Mouse (Mus musculus): ENCODE data around the gene Ctsa. TPM values are rescaled to one million over a fixed set of nuclear protein-coding genes. Genes with fewer than 3 reads are reported as not detected.
"Not testable (repeated sequence)": the region's sequence is repeated elsewhere in the genome, so short reads cannot be mapped to it uniquely, and the experiment has no call there.

The Ctsa gene
- polyA plus RNA-seq, 2 experiments: 59.4 to 69.5 TPM

- no peak for TF ChIP-seq EP300 (IDR thresholded peaks at IDR 0.05; ENCODE audit: low read depth)
- no peak for TF ChIP-seq CTCF (IDR thresholded peaks at IDR 0.05; ENCODE audit: low read depth)
- ATAC-seq (ENCODE audit: insufficient read depth) (no peak), DNase-seq (ENCODE audit: low read depth in 3 of 3, low spot score in 3 of 3) (no peak)
- Histone ChIP-seq H3K9me3 (ENCODE audit: control insufficient read depth, low read length) (no peaks in the 10 kb centered on the region), H3K4me2 (ENCODE audit: low read depth) (no peak overlapping the region), H3K4me1 (replicated peaks; ENCODE audit: control insufficient read depth in 2 of 2, insufficient read depth in 2 of 2, low read length in 1 of 2) (peaks cover 0 to 7% of the 10 kb centered on the region in 2 experiments; a peak in 2 of 4 replicates), H3K9ac (replicated peaks) (no peak overlapping the region), H3K27me3 (ENCODE audit: control insufficient read depth, insufficient read depth, low read length) (peaks cover 34% of the 10 kb centered on the region), H3K4me3 (ENCODE audit: insufficient read depth in 1 of 2, low read depth in 2 of 2, low read length in 2 of 2) (no peak overlapping the region), H3K36me3 (replicated peaks; ENCODE audit: control insufficient read depth, insufficient read depth, low read depth) (no peaks in the 10 kb centered on the region), H3K27ac (no peak overlapping the region)
- WGBS (ENCODE audit: insufficient replicate concordance): 54% methylated on average over 4 of the region's 4 CpGs
Measured at GRCm38 (mm10) chr2:164861094-164861493, 28.4 kb downstream of the Ctsa start.

- WGBS (ENCODE audit: insufficient replicate concordance): 37% methylated on average over 9 of the region's 9 CpGs
- Histone ChIP-seq H3K4me1 (replicated peaks; ENCODE audit: control insufficient read depth in 2 of 2, insufficient read depth in 2 of 2, low read length in 1 of 2) (peaks cover 0 to 14% of the 10 kb centered on the region in 2 experiments; a peak in 2 of 4 replicates), H3K27ac (no peak overlapping the region), H3K4me2 (ENCODE audit: low read depth) (no peak overlapping the region), H3K9ac (replicated peaks) (no peak overlapping the region), H3K4me3 (ENCODE audit: insufficient read depth in 1 of 2, low read depth in 2 of 2, low read length in 2 of 2) (no peak overlapping the region), H3K36me3 (replicated peaks; ENCODE audit: control insufficient read depth, insufficient read depth, low read depth) (no peaks in the 10 kb centered on the region), H3K9me3 (ENCODE audit: control insufficient read depth, low read length) (no peaks in the 10 kb centered on the region), H3K27me3 (ENCODE audit: control insufficient read depth, insufficient read depth, low read length) (peaks cover 22% of the 10 kb centered on the region)
- no peak for ATAC-seq (ENCODE audit: insufficient read depth)
- no peak for TF ChIP-seq EP300 (IDR thresholded peaks at IDR 0.05; ENCODE audit: low read depth)
- TF ChIP-seq CTCF (IDR thresholded peaks at IDR 0.05; ENCODE audit: low read depth): no peak
- no peak for DNase-seq (ENCODE audit: low read depth in 3 of 3, low spot score in 3 of 3)
Measured at GRCm38 (mm10) chr2:164862179-164862861, 29.6 kb downstream of the Ctsa start.

GRCm38 (mm10) chr2:164863411-164863810, 30.7 kb downstream of the Ctsa start:
- H3K9me3 ChIP-seq (ENCODE audit: control insufficient read depth, low read length); H3K36me3 ChIP-seq (replicated peaks; ENCODE audit: control insufficient read depth, insufficient read depth, low read depth); H3K27ac ChIP-seq; H3K4me3 ChIP-seq (ENCODE audit: insufficient read depth in 1 of 2, low read depth in 2 of 2, low read length in 2 of 2); DNase-seq (ENCODE audit: low read depth in 3 of 3, low spot score in 3 of 3); ATAC-seq (ENCODE audit: insufficient read depth); H3K9ac ChIP-seq (replicated peaks); H3K4me2 ChIP-seq (ENCODE audit: low read depth): not testable (repeated sequence)
- Histone ChIP-seq H3K27me3 (ENCODE audit: control insufficient read depth, insufficient read depth, low read length) (peaks cover 11% of the 10 kb centered on the region), H3K4me1 (replicated peaks; ENCODE audit: control insufficient read depth in 2 of 2, insufficient read depth in 2 of 2, low read length in 1 of 2) (peaks cover 0 to 14% of the 10 kb centered on the region in 2 experiments; a peak in 2 of 4 replicates)
- 87% methylated on average over 7 of the region's 9 CpGs for WGBS (ENCODE audit: insufficient replicate concordance)

GRCm38 (mm10) chr2:164864593-164864992, 31.9 kb downstream of the Ctsa start:
- no peak for DNase-seq (ENCODE audit: low read depth in 3 of 3, low spot score in 3 of 3)
- H3K4me3 ChIP-seq (ENCODE audit: insufficient read depth in 1 of 2, low read depth in 2 of 2, low read length in 2 of 2): no peak overlapping the region
- no peak overlapping the region for H3K27ac ChIP-seq
- no peak for ATAC-seq (ENCODE audit: insufficient read depth)
- no peak overlapping the region for H3K4me2 ChIP-seq (ENCODE audit: low read depth)
- no peaks in the 10 kb centered on the region; the same call in 1 of the 2 replicates for H3K9me3 ChIP-seq (ENCODE audit: control insufficient read depth, low read length)
- TF ChIP-seq CTCF (IDR thresholded peaks at IDR 0.05; ENCODE audit: low read depth): no peak
- TF ChIP-seq EP300 (IDR thresholded peaks at IDR 0.05; ENCODE audit: low read depth): no peak
- whole genome bisulfite sequencing (ENCODE audit: insufficient replicate concordance): 24% methylated on average over 4 of the region's 4 CpGs
- no peaks in the 10 kb centered on the region for H3K36me3 ChIP-seq (replicated peaks; ENCODE audit: control insufficient read depth, insufficient read depth, low read depth)
- H3K4me1 ChIP-seq (replicated peaks; ENCODE audit: control insufficient read depth in 2 of 2, insufficient read depth in 2 of 2, low read length in 1 of 2): peaks cover 0 to 14% of the 10 kb centered on the region in 2 experiments; a peak in 2 of 4 replicates
- peaks cover 2% of the 10 kb centered on the region; the same call in 1 of the 2 replicates for H3K27me3 ChIP-seq (ENCODE audit: control insufficient read depth, insufficient read depth, low read length)
- H3K9ac ChIP-seq (replicated peaks): no peak overlapping the region

- Histone ChIP-seq H3K4me2 (ENCODE audit: low read depth) (no peak overlapping the region), H3K27me3 (ENCODE audit: control insufficient read depth, insufficient read depth, low read length) (no peaks in the 10 kb centered on the region), H3K4me1 (replicated peaks; ENCODE audit: control insufficient read depth in 2 of 2, insufficient read depth in 2 of 2, low read length in 1 of 2) (peaks cover 0 to 14% of the 10 kb centered on the region in 2 experiments; a peak in 2 of 4 replicates), H3K4me3 (ENCODE audit: insufficient read depth in 1 of 2, low read depth in 2 of 2, low read length in 2 of 2) (no peak overlapping the region), H3K36me3 (replicated peaks; ENCODE audit: control insufficient read depth, insufficient read depth, low read depth) (no peaks in the 10 kb centered on the region), H3K9me3 (ENCODE audit: control insufficient read depth, low read length) (no peaks in the 10 kb centered on the region; the same call in 1 of the 2 replicates), H3K9ac (replicated peaks) (no peak overlapping the region), H3K27ac (no peak overlapping the region)
- DNase-seq (ENCODE audit: low read depth in 3 of 3, low spot score in 3 of 3): no peak
- ATAC-seq (ENCODE audit: insufficient read depth): peak; percentile 36; the same call in 1 of the 2 replicates
- TF ChIP-seq CTCF (IDR thresholded peaks at IDR 0.05; ENCODE audit: low read depth): no peak
- no peak for TF ChIP-seq EP300 (IDR thresholded peaks at IDR 0.05; ENCODE audit: low read depth)
- 47% methylated on average over 16 of the region's 16 CpGs for WGBS (ENCODE audit: insufficient replicate concordance)
Measured at GRCm38 (mm10) chr2:164866741-164867551, 34.3 kb downstream of the Ctsa start.
